Mouse (Mus musculus) limb, embryonic 13.5 days (tissue): ENCODE measurements around the gene Tmem190. TPM values are rescaled to one million over a fixed set of nuclear protein-coding genes. Genes with fewer than 3 reads are reported as not detected.

Experiments
- ATAC-seq: fragments of 200-750 bp; cut with Nextera tagmentation; 2 replicates; pipeline ENCODE4 v1.8.0; 2017; ENCODE audit warnings: low read depth, moderate number of reproducible peaks, moderate TSS enrichment; ENCODE audit not compliant: low FRiP score
- H3K27ac ChIP-seq: fragments of 300-500 bp; sonication (generic); 2 replicates; pipeline ENCODE4 v1.5.1; 2015; ENCODE audit warnings: inconsistent platforms, mild to moderate bottlenecking, moderate library complexity
- H3K27me3 ChIP-seq: fragments of 300-500 bp; sonication (generic); 2 replicates; pipeline ENCODE4 v1.6.1; 2015; ENCODE audit warnings: mild to moderate bottlenecking, inconsistent platforms
- H3K36me3 ChIP-seq: fragments of 300-500 bp; sonication (generic); 2 replicates; pipeline ENCODE4 v1.6.1; 2015; ENCODE audit warnings: inconsistent platforms, mild to moderate bottlenecking, moderate library complexity
- H3K4me1 ChIP-seq: fragments of 300-500 bp; sonication (generic); 2 replicates; pipeline ENCODE4 v1.6.1; 2015; ENCODE audit warnings: inconsistent platforms
- H3K4me2 ChIP-seq: fragments of 300-500 bp; sonication (generic); replicated peaks from 2 replicates; pipeline ENCODE4 v1.6.1; 2015; ENCODE audit warnings: inconsistent platforms, mild to moderate bottlenecking, moderate library complexity
- H3K4me3 ChIP-seq: fragments of 300-500 bp; sonication (generic); 2 replicates; pipeline ENCODE4 v1.5.1; 2015; ENCODE audit warnings: moderate library complexity, mild to moderate bottlenecking, inconsistent platforms
- H3K9ac ChIP-seq: fragments of 300-500 bp; sonication (generic); 2 replicates; pipeline ENCODE4 v1.6.1; 2015; ENCODE audit warnings: mild to moderate bottlenecking, inconsistent platforms
- H3K9me3 ChIP-seq: fragments of 300-500 bp; sonication (generic); 2 replicates; pipeline ENCODE4 v1.6.1; 2016; ENCODE audit warnings: inconsistent platforms
- WGBS: fragments of 180-500 bp; shearing (Covaris S2); methylation state at CpG from one replicate; pipeline ENCODE4 v1.1.7; 2015; 5-methylcytosine and 5-hydroxymethylcytosine counted together
- polyA plus RNA-seq: library from polyadenylated mRNA; unstranded; fragments of >200 nt; fragmentation: Nextera tagmentation; extraction: Ambion mirVana; gene quantifications from 2 replicates; pipeline ENCODE4 v1.2.1, GENCODE M21; 2015

The Tmem190 gene
- polyA plus RNA-seq, 1 experiment from 2014 or later: not detected

DNA sequence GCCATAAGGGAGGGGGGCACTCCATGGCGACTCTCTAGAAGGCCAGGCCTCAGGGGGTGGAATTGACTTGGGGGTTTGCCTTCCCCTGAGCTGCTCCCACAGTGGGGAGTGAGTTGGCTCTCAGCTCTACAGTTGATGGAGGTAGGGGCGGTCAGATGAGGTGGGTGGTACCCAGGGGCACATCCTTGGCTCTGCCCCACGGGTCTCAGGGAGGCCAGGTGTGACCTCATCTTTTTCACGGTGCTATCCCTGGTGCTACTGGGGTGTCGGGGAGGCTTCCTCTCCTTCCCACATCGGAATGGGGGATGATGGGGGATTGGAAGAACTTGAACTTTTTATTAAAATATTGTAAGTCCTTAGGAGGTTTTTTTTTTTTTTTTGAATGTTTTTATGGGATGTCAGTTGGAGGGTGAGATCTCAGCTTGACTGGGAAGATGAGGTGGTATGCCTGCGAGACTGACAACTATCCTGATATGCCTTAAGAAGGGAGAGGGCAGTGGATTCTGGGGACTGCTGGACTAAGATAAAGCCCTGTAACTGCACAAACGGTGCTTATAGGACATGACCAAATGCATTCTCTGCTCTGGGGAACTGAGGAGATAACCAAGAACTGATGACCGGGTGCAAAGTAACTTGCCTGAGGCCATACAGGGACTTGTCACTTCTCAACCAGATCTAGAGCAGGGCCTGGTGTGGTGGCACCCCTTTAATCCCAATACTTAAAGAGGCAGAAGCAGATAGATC lies 35.4 kb upstream of the Tmem190 start:
- H3K9ac ChIP-seq: no peak overlapping the region
- no peak overlapping the region for H3K27ac ChIP-seq
- ATAC-seq: no peak
- H3K4me3 ChIP-seq: no peak overlapping the region
- no peaks in the 10 kb centered on the region for H3K27me3 ChIP-seq
- WGBS: 64% methylated on average over 9 of the region's 9 CpGs
- peaks cover 17% of the 10 kb centered on the region for H3K4me1 ChIP-seq
- peaks cover 49% of the 10 kb centered on the region for H3K36me3 ChIP-seq
- no peak overlapping the region for H3K4me2 ChIP-seq
- no peaks in the 10 kb centered on the region for H3K9me3 ChIP-seq

DNA sequence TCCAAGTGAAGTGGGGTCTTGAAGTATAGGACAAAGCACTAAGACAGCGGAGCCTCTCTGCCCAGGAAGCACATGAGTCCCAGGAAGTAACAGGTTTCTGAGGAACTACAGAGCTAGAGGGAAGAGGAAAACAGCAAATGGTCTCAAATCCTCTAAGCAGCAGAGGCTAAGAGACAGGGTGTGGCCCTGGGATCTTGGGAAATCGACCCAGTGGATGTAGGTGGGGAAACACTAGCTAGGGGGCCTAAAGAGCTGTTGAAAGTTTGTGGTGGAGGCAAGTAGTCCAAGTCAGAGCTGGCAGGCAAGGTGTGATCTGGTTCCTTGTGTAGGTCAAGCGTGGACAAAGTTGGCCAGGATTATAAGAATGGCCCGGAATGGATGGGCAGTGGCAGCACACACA lies 34.4 kb upstream of the Tmem190 start:
- Histone ChIP-seq H3K9me3 (no peaks in the 10 kb centered on the region), H3K27ac (no peak overlapping the region), H3K36me3 (peaks cover 40% of the 10 kb centered on the region), H3K4me2 (no peak overlapping the region), H3K4me3 (no peak overlapping the region), H3K27me3 (no peaks in the 10 kb centered on the region), H3K9ac (no peak overlapping the region), H3K4me1 (peaks cover 21% of the 10 kb centered on the region)
- no peak for ATAC-seq
- WGBS: 73% methylated on average over 4 of the region's 4 CpGs

DNA sequence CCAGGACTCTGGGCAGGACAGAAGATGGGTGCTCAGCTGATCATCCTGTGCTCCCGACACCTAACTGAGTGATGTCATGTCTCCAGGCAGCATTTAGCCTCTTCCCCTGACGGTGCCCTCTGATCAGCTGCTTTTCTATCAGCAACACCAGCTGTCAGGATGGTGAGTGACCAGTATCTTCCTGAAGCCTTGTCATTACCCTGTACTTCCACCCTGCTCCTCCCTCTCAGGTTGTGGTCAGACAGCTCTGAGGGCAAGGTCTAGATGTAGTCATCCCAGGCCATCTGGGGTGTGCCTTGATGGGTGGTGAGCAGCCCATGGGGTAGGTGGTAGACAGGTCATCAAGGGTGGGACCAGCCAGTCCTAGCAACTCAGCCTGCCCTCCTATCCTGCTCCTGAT lies 33.6 kb upstream of the Tmem190 start:
- no peak overlapping the region for H3K27ac ChIP-seq
- no peak overlapping the region for H3K9ac ChIP-seq
- H3K4me1 ChIP-seq: peaks cover 21% of the 10 kb centered on the region
- no peaks in the 10 kb centered on the region for H3K9me3 ChIP-seq
- no peak overlapping the region for H3K4me3 ChIP-seq
- no peak overlapping the region for H3K4me2 ChIP-seq
- 88% methylated on average over 2 of the region's 2 CpGs for WGBS
- no peaks in the 10 kb centered on the region for H3K27me3 ChIP-seq
- peaks cover 32% of the 10 kb centered on the region for H3K36me3 ChIP-seq
- ATAC-seq: no peak

DNA sequence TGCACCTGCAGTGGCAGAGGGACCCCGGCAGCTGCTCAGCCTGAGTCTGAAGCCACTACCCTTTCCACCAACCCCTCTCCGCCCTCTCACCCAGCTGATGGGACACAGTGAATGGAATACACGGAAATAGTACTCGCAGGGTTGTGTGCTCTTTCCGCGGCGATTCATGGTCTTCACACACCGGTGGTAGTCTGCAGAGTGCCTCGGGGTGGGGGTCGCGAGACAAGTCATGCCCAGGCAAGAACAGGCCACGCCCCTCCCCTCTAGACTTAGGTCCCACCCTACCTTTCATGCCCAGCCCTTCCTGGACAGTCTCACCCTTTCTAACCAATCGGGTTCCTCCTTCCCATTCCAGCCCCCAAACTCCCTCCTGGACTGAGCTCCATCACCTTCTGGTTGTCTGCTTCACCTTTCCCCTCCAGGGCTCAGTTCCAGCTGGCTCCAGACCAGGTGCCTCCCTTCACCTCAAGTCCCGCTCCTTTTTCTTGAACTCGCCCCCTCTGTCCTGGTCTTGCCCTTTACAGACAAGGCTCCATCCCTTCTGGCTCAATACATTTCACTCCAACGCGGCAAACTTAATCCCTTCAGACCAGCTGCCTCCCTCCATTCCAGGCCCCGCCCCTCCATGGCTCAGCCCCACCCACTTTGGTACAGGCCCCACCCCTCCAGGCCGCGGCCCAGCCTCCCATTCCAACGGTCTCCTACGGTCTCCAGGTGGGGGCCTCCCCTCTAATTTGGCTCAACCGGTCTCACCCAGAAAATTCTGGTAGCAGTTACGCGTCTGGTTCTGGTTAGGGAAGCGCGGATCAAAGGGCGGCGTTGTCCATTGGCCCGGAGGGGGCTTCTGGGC lies 30.5 kb upstream of the Tmem190 start:
- Histone ChIP-seq H3K27me3 (no peaks in the 10 kb centered on the region), H3K36me3 (peaks cover 9% of the 10 kb centered on the region), H3K4me2 (peak overlapping the region; percentile 65), H3K27ac (peak overlapping the region; percentile 53; the same call in 1 of the 2 replicates), H3K4me3 (peak overlapping the region; percentile 47), H3K9me3 (no peaks in the 10 kb centered on the region), H3K9ac (peak overlapping the region; percentile 56), H3K4me1 (peaks cover 21% of the 10 kb centered on the region)
- WGBS: 1% methylated on average over 30 of the region's 30 CpGs
- ATAC-seq: peak; percentile 81

DNA sequence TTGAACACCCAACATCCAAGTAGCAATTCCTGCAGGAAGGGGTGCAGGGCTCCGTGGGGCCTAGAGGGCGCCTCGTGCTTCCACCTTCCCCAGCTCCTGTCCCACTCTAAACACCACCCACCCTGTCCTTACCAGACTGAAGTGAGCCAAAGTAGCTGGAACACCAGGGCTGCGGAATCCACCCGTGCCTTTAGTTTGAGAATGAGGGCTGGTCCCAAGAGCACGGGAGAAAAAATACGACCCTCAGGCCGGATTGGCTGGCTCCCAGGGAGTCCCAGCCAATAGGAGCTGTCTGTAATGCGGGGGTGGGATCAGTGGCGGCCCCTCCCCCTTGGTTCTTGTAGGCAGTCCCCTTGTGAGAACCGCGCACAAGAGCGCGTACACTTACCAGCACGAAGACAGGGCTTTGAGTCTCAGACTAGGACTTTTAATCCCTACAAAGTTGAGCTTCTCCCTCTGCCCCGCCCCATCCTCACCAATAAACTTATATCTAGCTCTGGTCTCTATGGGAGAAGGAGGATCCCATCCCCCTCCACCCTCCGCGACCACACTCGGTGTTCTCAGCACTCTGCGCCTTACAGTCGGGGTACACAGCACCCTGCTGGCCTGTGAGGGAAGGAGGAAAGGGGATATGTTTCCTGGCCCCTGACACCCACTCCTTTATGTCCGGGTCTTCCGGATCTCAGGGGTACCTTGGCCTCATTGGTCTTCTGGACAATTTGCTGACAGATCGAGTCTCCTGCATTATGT lies 29.7 kb upstream of the Tmem190 start, which contains the start of gene Cox6b2:
TSS of gene Cox6b2 (minus strand) at position 274 of the 750 bp plus-strand sequence.
- Histone ChIP-seq H3K9ac (peak within 1 kb of the TSS; percentile 56), H3K36me3 (peaks cover 9% of the 10 kb centered on the region), H3K4me1 (peaks cover 21% of the 10 kb centered on the region), H3K27ac (peak within 1 kb of the TSS; percentile 53; the same call in 1 of the 2 replicates), H3K4me2 (peak within 1 kb of the TSS; percentile 65), H3K4me3 (peak within 1 kb of the TSS; percentile 47), H3K9me3 (no peaks in the 10 kb centered on the region), H3K27me3 (no peaks in the 10 kb centered on the region)
- 4% methylated on average over 24 of the region's 24 CpGs for WGBS
- ATAC-seq: peak; percentile 96

DNA sequence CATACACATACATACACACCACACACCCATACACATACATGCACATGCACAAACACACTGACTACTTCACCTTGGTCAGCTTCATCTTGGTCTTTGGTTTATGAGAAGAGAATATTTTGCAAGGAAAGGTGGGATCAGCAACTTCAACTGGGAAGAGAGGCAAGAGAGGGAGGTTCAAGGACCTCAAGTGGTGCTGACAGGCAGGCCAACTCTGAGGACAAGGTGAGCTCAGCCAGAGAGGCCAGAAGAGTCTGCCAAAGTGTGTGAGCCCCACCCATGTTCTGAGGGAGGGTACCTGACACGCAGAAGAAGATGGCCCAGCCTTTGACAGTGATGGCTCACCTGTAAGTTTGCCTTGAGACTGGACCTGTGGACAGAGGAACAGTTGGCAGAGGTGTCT lies 23.1 kb upstream of the Tmem190 start:
- Histone ChIP-seq H3K4me2 (no peak overlapping the region), H3K27ac (no peak overlapping the region), H3K4me3 (no peak overlapping the region), H3K36me3 (no peaks in the 10 kb centered on the region), H3K9ac (no peak overlapping the region), H3K4me1 (no peaks in the 10 kb centered on the region), H3K27me3 (no peaks in the 10 kb centered on the region; the same call in 1 of the 2 replicates), H3K9me3 (no peaks in the 10 kb centered on the region)
- 59% methylated on average over 1 of the region's 1 CpGs for WGBS
- ATAC-seq: no peak

DNA sequence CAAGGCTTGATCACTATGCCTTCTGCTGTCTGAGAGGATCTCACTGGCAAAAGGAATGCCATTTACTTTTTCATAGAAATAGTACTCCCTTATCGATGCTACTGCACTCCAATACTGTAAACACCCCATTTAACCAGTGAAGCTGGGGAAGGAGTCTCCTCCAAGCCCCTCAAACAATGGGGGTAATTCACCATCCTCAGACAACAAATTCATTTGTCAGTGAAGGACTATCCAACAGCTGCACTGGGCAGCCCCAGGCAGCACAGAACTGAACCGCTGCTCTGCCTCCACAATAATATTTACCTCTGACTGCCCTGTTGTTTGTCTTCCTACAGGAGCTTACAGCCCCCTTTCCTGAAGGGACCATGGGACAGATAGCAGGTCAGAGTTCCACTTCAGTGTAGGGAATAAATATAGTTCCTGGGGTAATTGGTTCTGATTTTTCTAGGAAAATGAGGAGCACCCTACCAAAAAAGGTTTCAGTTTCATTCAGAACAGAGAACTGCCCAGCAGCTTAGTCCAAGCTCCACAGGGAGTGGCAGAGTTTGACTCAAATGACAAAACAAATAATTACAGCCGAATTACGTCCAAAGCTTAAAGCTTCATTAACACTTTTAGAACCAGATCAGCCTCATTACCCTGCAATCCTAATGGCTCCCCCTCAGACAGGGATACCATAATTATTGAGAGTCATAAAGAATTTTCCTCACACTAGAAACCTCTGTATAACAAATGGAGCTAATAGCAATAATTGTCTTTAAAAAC lies 17.6 kb upstream of the Tmem190 start:
- WGBS: 21% methylated on average over 4 of the region's 4 CpGs
- Histone ChIP-seq H3K36me3 (no peaks in the 10 kb centered on the region), H3K9ac (no peak overlapping the region), H3K9me3 (no peaks in the 10 kb centered on the region), H3K4me3 (no peak overlapping the region), H3K27ac (no peak overlapping the region), H3K4me1 (no peaks in the 10 kb centered on the region), H3K4me2 (no peak overlapping the region), H3K27me3 (no peaks in the 10 kb centered on the region)
- ATAC-seq: no peak

DNA sequence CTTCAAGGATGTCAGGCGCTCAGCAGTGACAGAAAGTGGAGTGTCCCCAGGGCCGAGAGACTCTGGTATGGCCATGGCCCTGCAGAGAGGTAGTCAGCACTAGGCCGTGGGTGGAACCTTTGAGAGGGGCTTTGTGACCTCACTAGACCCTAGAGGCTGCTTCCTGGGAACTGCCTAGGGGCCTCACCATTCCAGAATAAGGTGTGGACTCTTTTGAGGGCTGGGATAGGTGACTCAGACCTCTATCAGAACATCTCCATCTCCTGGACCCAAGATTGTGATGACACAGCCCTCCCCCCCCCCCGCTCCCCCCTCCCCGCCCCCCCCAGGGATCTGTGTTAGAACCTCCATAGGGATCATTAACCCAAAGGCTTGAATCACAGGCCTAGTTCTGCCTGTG lies 11.5 kb upstream of the Tmem190 start, which contains the start of gene Fam71e2:
TSS of gene Fam71e2 (minus strand) at position 101 of the 400 bp plus-strand sequence.
- Histone ChIP-seq H3K4me3 (no peak within 1 kb of the TSS), H3K36me3 (no peaks in the 10 kb centered on the region), H3K9me3 (peaks cover 6% of the 10 kb centered on the region; the same call in 1 of the 2 replicates), H3K4me1 (no peaks in the 10 kb centered on the region), H3K27ac (no peak within 1 kb of the TSS), H3K4me2 (no peak within 1 kb of the TSS), H3K9ac (no peak within 1 kb of the TSS), H3K27me3 (peaks cover 23% of the 10 kb centered on the region)
- WGBS: 73% methylated on average over 3 of the region's 5 CpGs
- no peak for ATAC-seq

DNA sequence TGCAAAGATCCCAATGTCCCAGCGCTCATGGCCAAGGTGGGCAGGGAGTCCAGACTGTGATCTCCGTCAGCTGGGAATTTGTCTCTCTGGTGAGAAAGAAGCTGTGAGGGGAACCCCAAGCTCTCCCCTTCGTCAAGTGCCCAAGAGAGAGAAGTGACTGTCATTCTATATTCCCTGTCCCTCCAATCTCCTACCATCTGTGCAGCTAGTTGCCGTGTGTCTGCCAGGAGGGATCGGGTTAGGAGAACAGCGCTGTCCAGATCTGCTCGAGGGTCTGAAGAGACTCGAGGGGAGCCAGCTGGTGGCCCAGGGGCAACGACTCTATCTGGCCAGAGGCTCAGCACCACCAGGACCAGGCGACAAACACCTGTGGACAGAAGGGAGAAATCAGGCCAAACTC lies 6.6 kb upstream of the Tmem190 start:
- Histone ChIP-seq H3K4me2 (no peak overlapping the region), H3K9me3 (peaks cover 6% of the 10 kb centered on the region; the same call in 1 of the 2 replicates), H3K4me1 (peaks cover 16% of the 10 kb centered on the region), H3K4me3 (no peak overlapping the region), H3K27me3 (peaks cover 70% of the 10 kb centered on the region), H3K36me3 (no peaks in the 10 kb centered on the region), H3K27ac (no peak overlapping the region), H3K9ac (no peak overlapping the region)
- WGBS: 51% methylated on average over 10 of the region's 10 CpGs
- no peak for ATAC-seq

DNA sequence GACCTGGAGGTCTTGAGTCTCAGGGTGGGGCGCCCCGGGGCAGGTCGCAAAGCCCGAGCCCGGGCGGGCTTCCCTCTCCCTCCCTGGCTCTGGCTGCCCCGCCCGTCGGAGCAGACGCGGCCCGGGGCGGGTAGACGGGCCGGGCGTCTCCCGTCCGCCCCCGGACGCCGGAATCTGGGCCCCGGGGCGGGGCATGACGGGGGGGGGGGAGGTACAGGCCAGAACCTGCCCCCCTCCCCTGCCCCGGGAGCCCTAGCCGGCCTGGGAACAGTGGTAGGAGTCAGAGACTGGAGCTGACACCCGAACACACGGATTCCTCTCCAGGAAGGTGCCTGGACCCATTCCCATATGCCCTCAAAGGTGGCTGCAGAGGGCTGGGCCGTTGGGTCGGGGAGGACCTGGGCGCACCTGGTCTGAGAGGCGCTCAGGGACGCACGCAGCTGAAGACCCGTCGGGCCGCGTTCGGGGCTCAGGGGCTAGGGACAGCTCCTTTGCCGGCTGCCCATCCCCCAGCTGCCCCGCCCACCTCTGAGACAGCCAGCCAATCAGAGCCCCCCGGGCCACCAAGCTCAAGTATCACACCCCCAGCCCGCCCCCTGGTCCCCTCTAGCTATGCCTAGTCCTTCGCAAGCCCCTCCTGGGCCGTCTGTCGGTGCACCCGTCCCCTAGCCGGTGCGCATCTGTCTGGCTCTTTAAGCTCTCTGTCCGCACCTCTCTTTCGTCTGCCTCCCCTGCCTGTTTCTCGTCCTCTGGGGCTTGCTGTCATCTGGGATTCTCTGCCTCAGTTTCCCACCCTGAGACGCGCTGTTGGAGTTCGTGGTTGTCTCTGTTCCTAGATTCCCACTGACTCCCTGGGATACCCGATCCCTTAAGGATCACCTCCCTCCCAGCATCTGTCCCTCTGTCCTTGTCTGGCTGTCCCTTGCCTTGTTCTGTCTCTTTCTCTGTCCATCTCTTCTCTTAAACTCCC lies 5.6 kb upstream of the Tmem190 start:
- peak overlapping the region; percentile 65 for H3K4me2 ChIP-seq
- H3K27me3 ChIP-seq: peaks cover 73% of the 10 kb centered on the region
- peak overlapping the region; percentile 41 for H3K4me3 ChIP-seq
- WGBS: under 1% methylated on average over 45 of the region's 56 CpGs
- no peak overlapping the region for H3K27ac ChIP-seq
- peaks cover 6% of the 10 kb centered on the region; the same call in 1 of the 2 replicates for H3K9me3 ChIP-seq
- no peaks in the 10 kb centered on the region for H3K36me3 ChIP-seq
- H3K4me1 ChIP-seq: peaks cover 16% of the 10 kb centered on the region
- ATAC-seq: peak; percentile 83
- H3K9ac ChIP-seq: peak overlapping the region; percentile 31; the same call in 1 of the 2 replicates
